Mouse (Mus musculus) erythroblast, embryonic 14.5 days (primary cell): ENCODE measurements around the gene Tatdn2.

Experiments used
- GATA1 ChIP-seq: IDR thresholded peaks from 2 replicates; pipeline ENCODE4 v1.6.1; 2012; ENCODE audit warnings: low read length, inconsistent platforms, mixed read lengths
- TAL1 ChIP-seq: IDR thresholded peaks from 3 replicates; pipeline ENCODE4 v1.6.1; 2012; ENCODE audit warnings: low read length, inconsistent platforms, mixed read lengths

- TF ChIP-seq GATA1 = no peak
- TF ChIP-seq TAL1 = no peak
Measured at GRCm38 (mm10) chr6:113662964-113663700, 33.7 kb upstream of the Tatdn2 start.
